Mouse (Mus musculus): ENCODE data around the gene B4galt1.

Gene B4galt1

GRCm38 (mm10) chr4:40872129-40872528 is 18.3 kb upstream of the B4galt1 start:
- no peak for ATAC-seq (ENCODE audit: low TSS enrichment)

GRCm38 (mm10) chr4:40870206-40870605 is 16.4 kb upstream of the B4galt1 start:
- ATAC-seq (ENCODE audit: low TSS enrichment), result no peak

- ATAC-seq (ENCODE audit: low TSS enrichment), result peak; percentile 88
Measured at GRCm38 (mm10) chr4:40868554-40869232, 14.9 kb upstream of the B4galt1 start.

GRCm38 (mm10) chr4:40864361-40864760 is 10.6 kb upstream of the B4galt1 start:
- ATAC-seq (ENCODE audit: low TSS enrichment), result no peak

GRCm38 (mm10) chr4:40863340-40863739 is 9.5 kb upstream of the B4galt1 start:
- no peak for ATAC-seq (ENCODE audit: low TSS enrichment)

GRCm38 (mm10) chr4:40861131-40861530 is 7.3 kb upstream of the B4galt1 start:
- ATAC-seq (ENCODE audit: low TSS enrichment), result no peak

- ATAC-seq (ENCODE audit: low TSS enrichment), result no peak
Measured at GRCm38 (mm10) chr4:40857824-40858346, 4.1 kb upstream of the B4galt1 start.

- ATAC-seq (ENCODE audit: low TSS enrichment), result no peak
Measured at GRCm38 (mm10) chr4:40856571-40856970, 2.8 kb upstream of the B4galt1 start.

GRCm38 (mm10) chr4:40854387-40854933 is 655 bp upstream of the B4galt1 start:
- peak; percentile 44 for ATAC-seq (ENCODE audit: low TSS enrichment)

GRCm38 (mm10) chr4:40852861-40853564 is 792 bp downstream of the B4galt1 start:
- peak; percentile 5; the same call in 1 of the 2 replicates for ATAC-seq (ENCODE audit: low TSS enrichment)

- ATAC-seq (ENCODE audit: low TSS enrichment), result no peak
Measured at GRCm38 (mm10) chr4:40852249-40852781, 1.5 kb downstream of the B4galt1 start.

GRCm38 (mm10) chr4:40851763-40852248 is 2.0 kb downstream of the B4galt1 start:
- no peak for ATAC-seq (ENCODE audit: low TSS enrichment)

- no peak for ATAC-seq (ENCODE audit: low TSS enrichment)
Measured at GRCm38 (mm10) chr4:40851031-40851762, 2.6 kb downstream of the B4galt1 start.

- no peak for ATAC-seq (ENCODE audit: low TSS enrichment)
Measured at GRCm38 (mm10) chr4:40850582-40850981, 3.2 kb downstream of the B4galt1 start.

- ATAC-seq (ENCODE audit: low TSS enrichment), result no peak
Measured at GRCm38 (mm10) chr4:40849518-40849917, 4.3 kb downstream of the B4galt1 start.

- ATAC-seq (ENCODE audit: low TSS enrichment), result no peak
Measured at GRCm38 (mm10) chr4:40848246-40848645, 5.6 kb downstream of the B4galt1 start.

GRCm38 (mm10) chr4:40847160-40847559 is 6.6 kb downstream of the B4galt1 start:
- ATAC-seq (ENCODE audit: low TSS enrichment), result no peak

GRCm38 (mm10) chr4:40846143-40846931 is 7.5 kb downstream of the B4galt1 start:
- ATAC-seq (ENCODE audit: low TSS enrichment), result peak; percentile 69; the same call in 1 of the 2 replicates

- no peak for ATAC-seq (ENCODE audit: low TSS enrichment)
Measured at GRCm38 (mm10) chr4:40844811-40845751, 8.7 kb downstream of the B4galt1 start.
